Mouse (Mus musculus) thymus, postnatal 10 days (tissue): Measurements from ENCODE around the gene Ppp1r9a.

Source experiments
- DNase-seq, 2 experiments: peaks; one replicate each; pipeline ENCODE4 v3.0.0; 2021; ENCODE audit warnings: low spot score in 2 of 2

The Ppp1r9a gene

DNA sequence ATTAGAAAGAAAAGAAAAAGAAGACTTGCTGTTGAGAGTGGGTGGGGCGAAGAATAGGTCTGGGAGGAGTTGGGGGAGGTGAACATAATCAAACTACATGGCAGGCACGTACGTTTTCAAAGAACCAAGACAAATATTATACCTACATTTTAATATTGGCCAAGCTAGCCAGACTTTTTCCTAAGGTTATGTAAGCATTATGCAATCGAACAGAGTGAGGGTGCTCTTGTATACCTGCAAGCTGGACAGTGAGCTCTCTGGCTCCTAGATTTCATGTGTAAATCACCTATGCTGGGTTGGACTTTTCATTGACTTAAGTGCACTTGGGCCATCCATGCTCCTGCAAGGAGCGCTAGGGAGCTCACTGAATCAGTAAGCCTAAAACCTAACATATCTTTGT lies 295.9 kb downstream of the Ppp1r9a start:
- no peak for DNase-seq

DNA sequence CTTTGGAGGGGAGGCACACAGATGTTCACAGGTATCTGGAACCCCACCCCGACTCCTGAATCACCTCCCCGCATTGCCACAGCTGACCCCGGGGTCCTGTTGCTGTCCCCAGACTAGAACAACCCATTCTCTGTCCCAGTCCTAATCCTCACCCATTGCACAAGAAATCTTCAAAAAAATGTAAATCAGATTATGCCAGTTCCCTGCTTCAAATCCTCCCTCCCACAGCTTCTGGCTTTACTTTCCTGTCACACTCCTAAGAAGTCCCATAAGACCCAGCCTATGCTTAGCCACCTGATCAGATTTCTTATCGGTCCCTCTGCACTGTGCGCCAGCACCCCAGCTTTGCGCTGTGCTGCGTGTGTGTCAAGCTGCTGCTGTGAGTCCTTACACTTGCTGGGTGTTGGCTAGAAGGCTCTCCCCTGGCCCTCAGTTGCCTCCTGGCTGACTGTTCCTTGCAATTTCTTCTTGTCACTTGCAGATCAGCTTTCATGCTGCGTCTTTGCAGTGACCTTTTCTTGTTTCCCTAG lies 296.7 kb downstream of the Ppp1r9a start:
- DNase-seq: no peak

DNA sequence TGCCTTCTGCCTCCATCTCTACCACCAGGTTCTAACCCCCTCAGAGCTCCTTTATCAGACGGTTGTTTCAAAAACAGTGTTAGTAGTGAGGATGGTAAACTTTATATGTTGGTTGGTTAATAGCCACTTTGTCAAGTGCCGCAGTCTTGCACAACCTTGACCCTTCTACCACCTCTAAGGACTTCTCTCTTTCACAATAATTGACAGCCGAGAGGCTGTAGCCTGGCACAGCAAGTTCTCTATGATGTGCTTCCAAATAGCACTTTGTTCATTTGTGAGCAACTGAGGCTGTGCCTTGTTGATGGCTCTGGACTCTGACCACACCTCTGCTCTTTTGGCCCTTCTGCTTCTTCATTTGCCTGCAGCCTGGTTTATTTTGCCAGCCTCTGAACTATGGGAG lies 297.2 kb downstream of the Ppp1r9a start:
- DNase-seq: no peak

DNA sequence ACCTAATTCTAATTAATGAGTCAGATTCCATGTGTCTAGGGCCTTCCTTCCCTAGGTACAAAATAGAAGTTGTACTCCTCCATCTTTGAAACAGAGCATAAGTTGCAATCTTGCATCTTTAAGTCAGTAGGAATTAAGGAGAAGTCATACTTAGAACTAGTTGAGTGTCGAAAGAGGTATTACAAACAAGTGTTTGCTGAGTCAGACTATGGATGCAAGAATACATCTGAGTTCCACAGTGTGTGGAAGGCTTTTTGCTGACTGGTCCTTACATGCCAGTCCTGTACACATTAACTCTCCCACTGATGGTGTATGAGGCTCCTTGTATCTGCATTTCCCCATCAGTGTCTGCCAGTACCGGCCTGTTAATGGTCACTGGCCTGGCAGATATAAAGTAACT lies 305.1 kb downstream of the Ppp1r9a start:
- no peak for DNase-seq
